Mouse (Mus musculus): ENCODE results near the gene Fchsd2. TPM values are rescaled to one million over a fixed set of nuclear protein-coding genes. Genes with fewer than 3 reads are reported as not detected.

The Fchsd2 gene
- polyA plus RNA-seq, 1 experiment from 2014 or later, result 45.5 TPM

- H3K27me3 ChIP-seq (replicated peaks; ENCODE audit: control insufficient read depth, insufficient read depth, low read length), result no peaks in the 10 kb centered on the region
- H3K4me2 ChIP-seq (ENCODE audit: low read length), result no peak overlapping the region
- H3K4me3 ChIP-seq (replicated peaks; ENCODE audit: low read length), result no peak overlapping the region
- H3K9me3 ChIP-seq (ENCODE audit: control insufficient read depth, low read length), result no peaks in the 10 kb centered on the region
- WGBS, result 86% methylated on average over 1 of the region's 1 CpGs
- no peaks in the 10 kb centered on the region for H3K4me1 ChIP-seq (replicated peaks; ENCODE audit: control insufficient read depth, insufficient read depth, low read length)
- no peak overlapping the region for H3K27ac ChIP-seq (ENCODE audit: low read length)
- no peak for ATAC-seq
- peaks cover 12% of the 10 kb centered on the region for H3K36me3 ChIP-seq (ENCODE audit: control insufficient read depth, insufficient read depth)
- H3K9ac ChIP-seq (replicated peaks; ENCODE audit: low read depth, low read length), result no peak overlapping the region
These were observed 178.9 kb downstream of the Fchsd2 start for GRCm38 (mm10) chr7:101271602-101272001.

- no peak overlapping the region for H3K4me2 ChIP-seq (ENCODE audit: low read length)
- H3K27me3 ChIP-seq (replicated peaks; ENCODE audit: control insufficient read depth, insufficient read depth, low read length), result no peaks in the 10 kb centered on the region
- no peak overlapping the region for H3K27ac ChIP-seq (ENCODE audit: low read length)
- no peaks in the 10 kb centered on the region for H3K9me3 ChIP-seq (ENCODE audit: control insufficient read depth, low read length)
- no peak overlapping the region for H3K9ac ChIP-seq (replicated peaks; ENCODE audit: low read depth, low read length)
- no peak overlapping the region for H3K4me3 ChIP-seq (replicated peaks; ENCODE audit: low read length)
- WGBS, result 96% methylated on average over 8 of the region's 8 CpGs
- H3K4me1 ChIP-seq (replicated peaks; ENCODE audit: control insufficient read depth, insufficient read depth, low read length), result no peaks in the 10 kb centered on the region
- ATAC-seq, result no peak
- peaks cover 21% of the 10 kb centered on the region for H3K36me3 ChIP-seq (ENCODE audit: control insufficient read depth, insufficient read depth)
These were observed 179.9 kb downstream of the Fchsd2 start for GRCm38 (mm10) chr7:101272466-101273160.

GRCm38 (mm10) chr7:101282721-101283120, 190.1 kb downstream of the Fchsd2 start:
- H3K4me1 ChIP-seq (replicated peaks; ENCODE audit: control insufficient read depth, insufficient read depth, low read length), result no peaks in the 10 kb centered on the region
- H3K9ac ChIP-seq (replicated peaks; ENCODE audit: low read depth, low read length), result no peak overlapping the region
- WGBS, result 77% methylated on average over 3 of the region's 3 CpGs
- no peak overlapping the region for H3K4me3 ChIP-seq (replicated peaks; ENCODE audit: low read length)
- ATAC-seq, result no peak
- H3K4me2 ChIP-seq (ENCODE audit: low read length), result no peak overlapping the region
- H3K27ac ChIP-seq (ENCODE audit: low read length), result no peak overlapping the region
- H3K27me3 ChIP-seq (replicated peaks; ENCODE audit: control insufficient read depth, insufficient read depth, low read length), result no peaks in the 10 kb centered on the region
- peaks cover 34% of the 10 kb centered on the region for H3K36me3 ChIP-seq (ENCODE audit: control insufficient read depth, insufficient read depth)
- no peaks in the 10 kb centered on the region for H3K9me3 ChIP-seq (ENCODE audit: control insufficient read depth, low read length)

- Histone ChIP-seq H3K4me1 (replicated peaks; ENCODE audit: control insufficient read depth, insufficient read depth, low read length) (no peaks in the 10 kb centered on the region), H3K9me3 (ENCODE audit: control insufficient read depth, low read length) (no peaks in the 10 kb centered on the region), H3K27ac (ENCODE audit: low read length) (no peak overlapping the region), H3K27me3 (replicated peaks; ENCODE audit: control insufficient read depth, insufficient read depth, low read length) (no peaks in the 10 kb centered on the region), H3K4me2 (ENCODE audit: low read length) (no peak overlapping the region), H3K4me3 (replicated peaks; ENCODE audit: low read length) (no peak overlapping the region), H3K9ac (replicated peaks; ENCODE audit: low read depth, low read length) (no peak overlapping the region), H3K36me3 (ENCODE audit: control insufficient read depth, insufficient read depth) (peaks cover 24% of the 10 kb centered on the region)
- no peak for ATAC-seq
- WGBS, result 100% methylated on average over 1 of the region's 1 CpGs
These were observed 191.8 kb downstream of the Fchsd2 start for GRCm38 (mm10) chr7:101284504-101284903.

GRCm38 (mm10) chr7:101286891-101287290, 194.2 kb downstream of the Fchsd2 start:
- no peaks in the 10 kb centered on the region for H3K4me1 ChIP-seq (replicated peaks; ENCODE audit: control insufficient read depth, insufficient read depth, low read length)
- peaks cover 19% of the 10 kb centered on the region for H3K36me3 ChIP-seq (ENCODE audit: control insufficient read depth, insufficient read depth)
- no peak overlapping the region for H3K27ac ChIP-seq (ENCODE audit: low read length)
- no peaks in the 10 kb centered on the region for H3K27me3 ChIP-seq (replicated peaks; ENCODE audit: control insufficient read depth, insufficient read depth, low read length)
- no peak overlapping the region for H3K4me2 ChIP-seq (ENCODE audit: low read length)
- 84% methylated on average over 4 of the region's 4 CpGs for WGBS
- H3K4me3 ChIP-seq (replicated peaks; ENCODE audit: low read length), result no peak overlapping the region
- no peaks in the 10 kb centered on the region for H3K9me3 ChIP-seq (ENCODE audit: control insufficient read depth, low read length)
- no peak for ATAC-seq
- no peak overlapping the region for H3K9ac ChIP-seq (replicated peaks; ENCODE audit: low read depth, low read length)

GRCm38 (mm10) chr7:101287820-101288219, 195.2 kb downstream of the Fchsd2 start:
- 90% methylated on average over 2 of the region's 2 CpGs for WGBS
- ATAC-seq, result no peak
- H3K36me3 ChIP-seq (ENCODE audit: control insufficient read depth, insufficient read depth), result peaks cover 11% of the 10 kb centered on the region
- no peaks in the 10 kb centered on the region for H3K4me1 ChIP-seq (replicated peaks; ENCODE audit: control insufficient read depth, insufficient read depth, low read length)
- H3K9ac ChIP-seq (replicated peaks; ENCODE audit: low read depth, low read length), result no peak overlapping the region
- H3K4me2 ChIP-seq (ENCODE audit: low read length), result no peak overlapping the region
- no peak overlapping the region for H3K27ac ChIP-seq (ENCODE audit: low read length)
- H3K9me3 ChIP-seq (ENCODE audit: control insufficient read depth, low read length), result no peaks in the 10 kb centered on the region
- H3K4me3 ChIP-seq (replicated peaks; ENCODE audit: low read length), result no peak overlapping the region
- no peaks in the 10 kb centered on the region for H3K27me3 ChIP-seq (replicated peaks; ENCODE audit: control insufficient read depth, insufficient read depth, low read length)

- no peak for ATAC-seq
- WGBS, result 34% methylated on average over 4 of the region's 4 CpGs
- no peaks in the 10 kb centered on the region for H3K4me1 ChIP-seq (replicated peaks; ENCODE audit: control insufficient read depth, insufficient read depth, low read length)
- H3K27me3 ChIP-seq (replicated peaks; ENCODE audit: control insufficient read depth, insufficient read depth, low read length), result no peaks in the 10 kb centered on the region
- no peak overlapping the region for H3K4me3 ChIP-seq (replicated peaks; ENCODE audit: low read length)
- no peak overlapping the region for H3K9ac ChIP-seq (replicated peaks; ENCODE audit: low read depth, low read length)
- H3K27ac ChIP-seq (ENCODE audit: low read length), result no peak overlapping the region
- H3K4me2 ChIP-seq (ENCODE audit: low read length), result no peak overlapping the region
- H3K9me3 ChIP-seq (ENCODE audit: control insufficient read depth, low read length), result no peaks in the 10 kb centered on the region
- peaks cover 10% of the 10 kb centered on the region for H3K36me3 ChIP-seq (ENCODE audit: control insufficient read depth, insufficient read depth)
These were observed 195.8 kb downstream of the Fchsd2 start for GRCm38 (mm10) chr7:101288436-101288835.

- WGBS, result 91% methylated on average over 10 of the region's 10 CpGs
- H3K4me3 ChIP-seq (replicated peaks; ENCODE audit: low read length), result no peak overlapping the region
- ATAC-seq, result no peak
These were observed 197.7 kb downstream of the Fchsd2 start for GRCm38 (mm10) chr7:101290401-101290800.

GRCm38 (mm10) chr7:101291211-101291610, 198.5 kb downstream of the Fchsd2 start:
- H3K27ac ChIP-seq (ENCODE audit: low read length), result no peak overlapping the region
- no peaks in the 10 kb centered on the region for H3K9me3 ChIP-seq (ENCODE audit: control insufficient read depth, low read length)
- H3K4me1 ChIP-seq (replicated peaks; ENCODE audit: control insufficient read depth, insufficient read depth, low read length), result peaks cover 1% of the 10 kb centered on the region; the same call in 1 of the 2 replicates
- 73% methylated on average over 5 of the region's 5 CpGs for WGBS
- no peak overlapping the region for H3K4me2 ChIP-seq (ENCODE audit: low read length)
- H3K27me3 ChIP-seq (replicated peaks; ENCODE audit: control insufficient read depth, insufficient read depth, low read length), result no peaks in the 10 kb centered on the region
- H3K4me3 ChIP-seq (replicated peaks; ENCODE audit: low read length), result no peak overlapping the region
- H3K36me3 ChIP-seq (ENCODE audit: control insufficient read depth, insufficient read depth), result peaks cover 4% of the 10 kb centered on the region
- H3K9ac ChIP-seq (replicated peaks; ENCODE audit: low read depth, low read length), result no peak overlapping the region
- ATAC-seq, result no peak

More at GRCm38 (mm10) chr7:101290401-101290800, 197.7 kb downstream of the Fchsd2 start:
- H3K4me2 ChIP-seq (ENCODE audit: low read length), result no peak overlapping the region
- no peaks in the 10 kb centered on the region for H3K4me1 ChIP-seq (replicated peaks; ENCODE audit: control insufficient read depth, insufficient read depth, low read length)
- no peak overlapping the region for H3K9ac ChIP-seq (replicated peaks; ENCODE audit: low read depth, low read length)
- no peaks in the 10 kb centered on the region for H3K27me3 ChIP-seq (replicated peaks; ENCODE audit: control insufficient read depth, insufficient read depth, low read length)
- no peaks in the 10 kb centered on the region for H3K9me3 ChIP-seq (ENCODE audit: control insufficient read depth, low read length)
- H3K36me3 ChIP-seq (ENCODE audit: control insufficient read depth, insufficient read depth), result peaks cover 8% of the 10 kb centered on the region
- H3K27ac ChIP-seq (ENCODE audit: low read length), result no peak overlapping the region

All from forebrain, embryonic 16.5 days (tissue).